In genomic region chr10:22588587-22588986, GRCm38 (mm10) we compare ENCODE assay signal across 10 mouse cellular contexts. TPM values are rescaled to one million over a fixed set of nuclear protein-coding genes. Genes with fewer than 3 reads are reported as not detected.
DNase-seq lines count a peak whose midpoint lies in the region; ATAC-seq and TF ChIP-seq lines count a peak whose summit lies in the region.
"Not testable (repeated sequence)": the region's sequence is repeated elsewhere in the genome, so short reads cannot be mapped to it uniquely, and the experiment has no call there.
"Had no signal": no experiment of that assay in that cellular context is flagged by ENCODE, and none has a peak within 500 bp of the region (broad histone marks: within the 10 kb centered on the region; RNA-seq: fewer than 3 reads in every experiment).

No protein-coding gene starts in this region.

- not testable (repeated sequence) for H3K9ac ChIP-seq in ES-Bruce4 (ENCODE audit: low read depth, poor library complexity, severe bottlenecking); forebrain, postnatal 0 days; hindbrain, postnatal 0 days (replicated peaks; ENCODE audit: low read length); limb, embryonic 11.5 days (ENCODE audit: low read length)

- not testable (repeated sequence) for TF ChIP-seq POLR2A in ES-Bruce4 (IDR thresholded peaks at IDR 0.05; ENCODE audit: insufficient read depth, low read length)

- not testable (repeated sequence) for ATAC-seq in forebrain, postnatal 0 days; hindbrain, postnatal 0 days; limb, embryonic 11.5 days (ENCODE audit: insufficient number of reproducible peaks, low FRiP score, low TSS enrichment, low read depth)

- not testable (repeated sequence) for H3K4me1 ChIP-seq in ES-Bruce4 (ENCODE audit: control insufficient read depth, insufficient read depth, low read length); forebrain, postnatal 0 days (ENCODE audit: insufficient read depth); hindbrain, postnatal 0 days (ENCODE audit: insufficient read depth, low read length); limb, embryonic 11.5 days (ENCODE audit: control insufficient read depth, insufficient read depth, low read length)
- H3K4me1 ChIP-seq in midbrain, embryonic 10.5 days: peaks cover 19% of the 10 kb centered on the region

- not testable (repeated sequence) for H3K9me3 ChIP-seq in ES-Bruce4 (replicated peaks; ENCODE audit: control insufficient read depth, insufficient read depth, low read length, poor library complexity, severe bottlenecking); forebrain, postnatal 0 days (ENCODE audit: low read length); hindbrain, postnatal 0 days (ENCODE audit: low read length); limb, embryonic 11.5 days (ENCODE audit: control insufficient read depth, low read length); midbrain, embryonic 10.5 days (replicated peaks)

- H3K4me2 ChIP-seq in forebrain, postnatal 0 days (ENCODE audit: low read depth); hindbrain, postnatal 0 days (ENCODE audit: low read depth, low read length); limb, embryonic 11.5 days (ENCODE audit: low read depth, severe bottlenecking): not testable (repeated sequence)

- DNase-seq in 3T3-L1 (ENCODE audit: low read depth, low spot score): peak; percentile 2
- DNase-seq in R1 (ENCODE audit: low read depth, low spot score): peak; percentile 62
- DNase-seq in forebrain, postnatal 0 days: not testable (repeated sequence)
- peak; percentile 7 for DNase-seq in hindbrain, postnatal 0 days (ENCODE audit: low spot score)
- peak; percentile 21 for DNase-seq in limb, embryonic 11.5 days (ENCODE audit: low spot score)
- DNase-seq in midbrain, embryonic 10.5 days (ENCODE audit: low spot score): peak; percentile 21

- not testable (repeated sequence) for H3K27ac ChIP-seq in ES-Bruce4 (ENCODE audit: insufficient read depth, low read length); forebrain, postnatal 0 days (ENCODE audit: low read depth, low read length); hindbrain, postnatal 0 days; limb, embryonic 11.5 days (replicated peaks; ENCODE audit: low read depth, low read length); midbrain, embryonic 10.5 days (replicated peaks)

- TF ChIP-seq CTCF in ES-Bruce4 (IDR thresholded peaks at IDR 0.05; ENCODE audit: low read depth, low read length): peak; percentile 12
- peak; percentile 42 for TF ChIP-seq CTCF in forebrain, postnatal 0 days (IDR thresholded peaks at IDR 0.05; ENCODE audit: low read depth)
- TF ChIP-seq CTCF in hindbrain, postnatal 0 days (IDR thresholded peaks at IDR 0.05; ENCODE audit: low read depth): peak; percentile 49

- not testable (repeated sequence) for H3K4me3 ChIP-seq in ES-Bruce4 (ENCODE audit: low read depth, low read length); forebrain, postnatal 0 days (ENCODE audit: low read depth, low read length); hindbrain, postnatal 0 days (ENCODE audit: low read length); limb, embryonic 11.5 days (ENCODE audit: low read depth, low read length); midbrain, embryonic 10.5 days

- not testable (repeated sequence) for H3K27me3 ChIP-seq in ES-Bruce4 (ENCODE audit: control insufficient read depth, insufficient read depth, low read length, poor library complexity, severe bottlenecking); forebrain, postnatal 0 days (ENCODE audit: insufficient read depth, low read length); hindbrain, postnatal 0 days (ENCODE audit: insufficient read depth, low read length); limb, embryonic 11.5 days (ENCODE audit: control insufficient read depth, insufficient read depth, low read length); midbrain, embryonic 10.5 days (ENCODE audit: low read depth, poor library complexity, severe bottlenecking)

- not testable (repeated sequence) for H3K36me3 ChIP-seq in ES-Bruce4 (ENCODE audit: control insufficient read depth, insufficient read depth, low read length, poor library complexity, severe bottlenecking); forebrain, postnatal 0 days (ENCODE audit: insufficient read depth); hindbrain, postnatal 0 days (ENCODE audit: insufficient read depth, low read length); limb, embryonic 11.5 days (ENCODE audit: control insufficient read depth, insufficient read depth, low read length); midbrain, embryonic 10.5 days

- not testable (repeated sequence) for TF ChIP-seq EP300 in ES-Bruce4 (IDR thresholded peaks at IDR 0.05; ENCODE audit: insufficient read depth, low read depth, low read length)

- 100% methylated on average over 1 of the region's 1 CpGs for WGBS in forebrain, postnatal 0 days
- 93% methylated on average over 1 of the region's 1 CpGs for WGBS in hindbrain, postnatal 0 days
- WGBS in limb, embryonic 11.5 days: 96% methylated on average over 1 of the region's 1 CpGs
- 97% methylated on average over 1 of the region's 1 CpGs for WGBS in midbrain, embryonic 10.5 days

RNA-seq across cellular contexts. Expression of gene Slc2a12, which starts 56.2 kb away (rescaled TPM):
- 1.5 and 2.9 TPM in 2 replicates for polyA plus RNA-seq in ES-Bruce4 (2011; ENCODE audit: insufficient read depth, insufficient read length, low read depth, missing spikeins)
- total RNA-seq in forebrain, postnatal 0 days (2014; rRNA removed): 5.5 and 7.3 TPM in 2 replicates
- 4.6 and 6.6 TPM in 2 replicates for polyA plus RNA-seq in forebrain, postnatal 0 days (2015; fragmentation: Nextera tagmentation; extraction: Ambion mirVana)
- 8.1 and 10.0 TPM in 2 replicates for total RNA-seq in hindbrain, postnatal 0 days (2014; rRNA removed)
- 7.9 and 8.5 TPM in 2 replicates for polyA plus RNA-seq in hindbrain, postnatal 0 days (2015; fragmentation: Nextera tagmentation; extraction: Ambion mirVana)
- polyA plus RNA-seq in limb, embryonic 11.5 days (2014; fragmentation: Nextera tagmentation; extraction: Ambion mirVana): 0.96 and 1.4 TPM in 2 replicates
- polyA plus RNA-seq in midbrain, embryonic 10.5 days (2016; fragmentation: Nextera tagmentation; extraction: Ambion mirVana): 1.5 and 1.7 TPM in 2 replicates
- total RNA-seq: megakaryocyte-erythroid progenitor cell, adult 5-6 weeks; neutrophil, adult 5-6 weeks had no signal
- polyA plus RNA-seq: CD4-positive, CD25-positive, alpha-beta regulatory T cell, adult 4 months had no signal
